Mouse (Mus musculus): ENCODE results near the gene Mgrn1.

DNA sequence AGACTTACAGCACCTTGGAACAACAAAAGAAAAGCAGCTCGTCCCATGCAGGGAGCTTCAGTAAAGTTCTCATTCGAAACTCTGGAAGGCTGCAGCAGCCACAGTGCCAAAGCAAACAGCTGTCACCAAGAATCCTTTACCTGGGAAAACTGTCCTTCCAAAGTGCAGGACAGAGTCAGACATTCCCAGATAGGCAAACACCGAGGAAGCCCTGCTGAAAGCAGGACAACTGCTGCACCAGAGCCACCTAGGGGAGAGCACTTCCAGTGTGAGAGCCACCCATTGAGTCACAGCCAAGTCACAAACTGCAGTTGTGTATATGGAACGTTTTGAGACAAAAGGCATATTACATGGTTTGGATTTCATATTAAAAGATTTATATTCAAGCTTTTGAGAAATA, 59.4 kb downstream of the Mgrn1 start:
- TF ChIP-seq CTCF (IDR thresholded peaks at IDR 0.05) (no peak), EP300 (IDR thresholded peaks at IDR 0.05) (no peak)
